In the genomic region with DNA sequence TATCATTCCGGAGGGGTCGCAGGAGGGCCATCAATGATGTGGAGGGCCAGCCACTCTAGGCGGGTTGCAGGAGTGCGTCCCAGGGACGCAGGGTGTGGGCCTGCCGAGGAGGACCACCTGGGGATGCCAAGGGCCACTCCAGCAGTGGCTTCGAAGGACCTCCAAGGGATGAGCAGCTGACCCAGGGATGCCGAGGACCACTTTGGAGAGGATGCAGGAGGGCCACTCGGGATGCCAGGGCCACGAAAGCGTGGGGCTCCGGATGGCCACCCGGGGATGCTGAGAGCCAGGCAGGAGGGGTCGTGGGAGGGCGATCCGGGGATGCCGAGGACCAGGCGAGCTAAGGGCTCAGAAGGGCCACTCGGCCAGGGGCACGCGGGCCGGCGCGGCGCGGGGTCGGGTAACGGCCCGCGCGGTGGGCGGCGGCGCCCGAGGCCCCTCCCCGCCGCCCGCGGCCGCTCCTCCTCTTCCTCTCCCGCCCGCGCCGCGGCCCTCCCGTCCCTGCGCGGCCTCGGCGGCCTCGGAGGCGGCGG, we compare ENCODE assay signal across 8 mouse cellular contexts. TPM values are rescaled to one million over a fixed set of nuclear protein-coding genes. Genes with fewer than 3 reads are reported as not detected.
DNase-seq lines count a peak whose midpoint lies in the region; ATAC-seq and TF ChIP-seq lines count a peak whose summit lies in the region.

A gene (plus strand): TSS at position 530 of the 533 bp plus-strand sequence.

- no peaks in the 10 kb centered on the region for H3K9me3 ChIP-seq in hindbrain, embryonic 12.5 days (replicated peaks)

- H3K9ac ChIP-seq in hindbrain, embryonic 12.5 days: peak within 1 kb of the TSS; percentile 99

- H3K27ac ChIP-seq in left cerebral cortex, adult 2 months: peak within 1 kb of the TSS; percentile 96
- H3K27ac ChIP-seq in hindbrain, embryonic 12.5 days: peak within 1 kb of the TSS; percentile 81

- peaks cover 36% of the 10 kb centered on the region for H3K4me1 ChIP-seq in hindbrain, embryonic 12.5 days

- peak within 1 kb of the TSS; percentile 87 for H3K4me3 ChIP-seq in left cerebral cortex, adult 2 months
- H3K4me3 ChIP-seq in hindbrain, embryonic 12.5 days: peak within 1 kb of the TSS; percentile 98

- peak within 1 kb of the TSS; percentile 95 for H3K4me2 ChIP-seq in hindbrain, embryonic 12.5 days (replicated peaks)

- no peaks in the 10 kb centered on the region for H3K36me3 ChIP-seq in hindbrain, embryonic 12.5 days

- ATAC-seq in hindbrain, embryonic 12.5 days (ENCODE audit: low FRiP score): peak; percentile 65
- ATAC-seq in megakaryocyte, adult 5-6 weeks (ENCODE audit: poor library complexity, severe bottlenecking): peak; percentile 71

- no peaks in the 10 kb centered on the region for H3K27me3 ChIP-seq in hindbrain, embryonic 12.5 days

- no peak for TF ChIP-seq CTCF in left cerebral cortex, adult 2 months (IDR thresholded peaks at IDR 0.05)

- WGBS in hindbrain, embryonic 12.5 days: 1% methylated on average over 17 of the region's 53 CpGs

- intact Hi-C loops in left cerebral cortex, adult 2 months (cut with DNase I): loop anchor here (2.0 kb wide), 1 partner anchor 23 kb away; a partner anchor contains a TSS
- intact Hi-C loops in left cerebral cortex, postnatal 10 days (cut with DNase I): no loop called here

- peak; percentile 49 to 58 for DNase-seq in left cerebral cortex, adult 2 months (ENCODE audit: extremely low spot score in 1 of 2, low spot score in 2 of 2)
- DNase-seq in left cerebral cortex, adult 9 months (ENCODE audit: low spot score in 2 of 2): no peak
- DNase-seq in cerebellum, adult 9-10 months: peak; percentile 71
- no peak for DNase-seq in frontal cortex, adult 2 months (ENCODE audit: extremely low spot score in 1 of 2, low spot score in 1 of 2)
- peak in 1 of 2 experiments; percentile 78 for DNase-seq in left cerebral cortex, postnatal 10 days (ENCODE audit: extremely low spot score in 1 of 2, low spot score in 2 of 2)
- peak; percentile 50 to 80 for DNase-seq in spleen, postnatal 4 days (ENCODE audit: low spot score in 2 of 2)

RNA-seq across cellular contexts. Expression of the gene that starts here (rescaled TPM):
- total RNA-seq in left cerebral cortex, adult 2 months (2021): 10 to 100 TPM; 72.9 to 76.5 TPM
- polyA plus RNA-seq in frontal cortex, adult 2 months (2012; rRNA removed): 66.4 and 69.3 TPM in 2 replicates
- 16.9 and 18.9 TPM in 2 replicates for polyA plus RNA-seq in hindbrain, embryonic 12.5 days (2016; fragmentation: Nextera tagmentation; extraction: Ambion mirVana)
- total RNA-seq in left cerebral cortex, postnatal 10 days (2021): 10 to 100 TPM; 87.1 to 89.1 TPM
- total RNA-seq in megakaryocyte, adult 5-6 weeks (2015): 32.0 and 35.5 TPM in 2 replicates
- total RNA-seq in megakaryocyte, adult 5-6 weeks (2017): 14.5 and 21.4 TPM in 2 replicates

Comparison
In these comparisons a context has a peak if more than half of its experiments do, and no peak if none do; other contexts are left out.
1. DNase-seq: peak in left cerebral cortex, adult 2 months (2 of 2), cerebellum, adult 9-10 months (single experiment) and spleen, postnatal 4 days (2 of 2); none in left cerebral cortex, adult 9 months (0 of 2) and frontal cortex, adult 2 months (0 of 2).